Mouse (Mus musculus) stomach, postnatal 0 days (tissue): ENCODE measurements at regions not wholly inside any gene's neighbourhood (a gene's known extent, or its start where the extent isn't known, plus 50 kb on each side); places are given as distances from the start of the nearest gene placed in this dataset.

Experiments used
- ATAC-seq: fragments of 200-750 bp; cut with Nextera tagmentation; 2 replicates; pipeline ENCODE4 v1.8.0; 2017; ENCODE audit not compliant: low FRiP score, low TSS enrichment
- DNase-seq: peaks from one replicate; pipeline ENCODE4 v3.0.0-alpha.2; 2016; ENCODE audit warnings: low spot score
- H3K27ac ChIP-seq: fragments of 300-500 bp; sonication (generic); replicated peaks from 2 replicates; pipeline ENCODE4 v1.5.1; 2014; ENCODE audit warnings: mild to moderate bottlenecking, control low read depth
- H3K27me3 ChIP-seq: fragments of 300-500 bp; sonication (generic); 2 replicates; pipeline ENCODE4 v1.6.1; 2014; ENCODE audit warnings: low read length; ENCODE audit not compliant: control insufficient read depth, insufficient read depth
- H3K36me3 ChIP-seq: fragments of 300-500 bp; sonication (generic); 2 replicates; pipeline ENCODE4 v1.6.1; 2014; ENCODE audit warnings: low read length, mixed read lengths; ENCODE audit not compliant: control insufficient read depth, insufficient read depth
- H3K4me1 ChIP-seq: fragments of 300-500 bp; sonication (generic); replicated peaks from 2 replicates; pipeline ENCODE4 v1.6.1; 2014; ENCODE audit warnings: antibody characterized with exemption; ENCODE audit not compliant: control insufficient read depth, insufficient read depth
- H3K4me2 ChIP-seq: fragments of 300-500 bp; sonication (generic); replicated peaks from 2 replicates; pipeline ENCODE4 v1.6.1; 2014; ENCODE audit warnings: low read depth, mild to moderate bottlenecking, control low read depth, moderate library complexity
- H3K4me3 ChIP-seq: fragments of 300-500 bp; sonication (generic); 2 replicates; pipeline ENCODE4 v1.5.1; 2014; ENCODE audit warnings: low read depth, low read length, control low read depth
- H3K9ac ChIP-seq: fragments of 300-500 bp; sonication (generic); 2 replicates; pipeline ENCODE4 v1.6.1; 2014; ENCODE audit warnings: mild to moderate bottlenecking, low read length, control low read depth, mixed read lengths
- H3K9me3 ChIP-seq: fragments of 300-500 bp; sonication (generic); 2 replicates; pipeline ENCODE4 v1.6.1; 2016; ENCODE audit warnings: low read length; ENCODE audit not compliant: control insufficient read depth
- CTCF ChIP-seq: IDR thresholded peaks from 2 replicates; pipeline ENCODE4 v1.5.1; 2016; ENCODE audit warnings: antibody characterized with exemption, low read depth, mild to moderate bottlenecking, moderate library complexity
- EP300 ChIP-seq: optimal IDR thresholded peaks from 2 replicates; pipeline ENCODE3; 2016; ENCODE audit warnings: antibody characterized with exemption
- WGBS: fragments of 180-500 bp; shearing (Covaris S2); extraction: QIAGEN DNeasy Blood & Tissue Kit; methylation state at CpG from one replicate; pipeline ENCODE4 v1.1.7; 2014; 5-methylcytosine and 5-hydroxymethylcytosine counted together

DNA sequence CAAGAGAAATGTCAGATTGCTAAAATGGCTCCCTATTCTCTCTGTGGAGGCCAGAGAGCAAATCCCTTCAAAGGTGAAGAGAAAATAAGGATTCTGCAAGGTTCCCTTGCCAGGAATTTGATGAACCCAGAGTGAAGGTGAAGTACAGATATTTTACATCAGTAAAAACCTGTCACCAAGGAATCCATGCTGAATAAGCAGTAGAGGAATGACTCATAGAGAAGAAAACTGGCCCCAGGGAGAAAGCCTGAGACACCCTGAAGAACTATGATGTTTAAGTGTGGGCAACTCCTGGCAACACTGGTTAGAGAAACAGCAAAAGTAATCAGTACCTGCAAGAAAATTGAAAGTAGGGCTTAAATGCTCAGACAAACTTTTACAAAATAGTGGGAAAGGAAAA, 1292.1 kb upstream of the Lrrc6 start:
- Histone ChIP-seq H3K4me2 (no peak overlapping the region), H3K4me1 (no peaks in the 10 kb centered on the region), H3K9me3 (no peaks in the 10 kb centered on the region), H3K27me3 (no peaks in the 10 kb centered on the region), H3K4me3 (no peak overlapping the region), H3K27ac (no peak overlapping the region), H3K36me3 (no peaks in the 10 kb centered on the region), H3K9ac (no peak overlapping the region)
- TF ChIP-seq EP300 (no peak), CTCF (no peak)
- no peak for DNase-seq
- ATAC-seq: no peak

- Histone ChIP-seq H3K27ac (no peak overlapping the region), H3K9ac (no peak overlapping the region), H3K9me3 (no peaks in the 10 kb centered on the region), H3K4me2 (no peak overlapping the region), H3K36me3 (no peaks in the 10 kb centered on the region), H3K4me1 (no peaks in the 10 kb centered on the region), H3K27me3 (no peaks in the 10 kb centered on the region), H3K4me3 (no peak overlapping the region)
- TF ChIP-seq CTCF: no peak
- DNase-seq (no peak), ATAC-seq (no peak)
Measured at GRCm38 (mm10) chr15:67788587-67788986, 1287.9 kb upstream of the Lrrc6 start.

- no peaks in the 10 kb centered on the region for H3K9me3 ChIP-seq
- H3K27me3 ChIP-seq: no peaks in the 10 kb centered on the region
- no peak overlapping the region for H3K4me2 ChIP-seq
- H3K4me3 ChIP-seq: no peak overlapping the region
- no peaks in the 10 kb centered on the region for H3K4me1 ChIP-seq
- H3K27ac ChIP-seq: no peak overlapping the region
- no peak for ATAC-seq
- WGBS: 30% methylated on average over 2 of the region's 2 CpGs
- no peak overlapping the region for H3K9ac ChIP-seq
- H3K36me3 ChIP-seq: no peaks in the 10 kb centered on the region
- TF ChIP-seq CTCF (no peak), EP300 (no peak)
- no peak for DNase-seq
Measured at GRCm38 (mm10) chr15:67785583-67785982, 1284.9 kb upstream of the Lrrc6 start.

- Histone ChIP-seq H3K36me3 (no peaks in the 10 kb centered on the region), H3K4me2 (no peak overlapping the region), H3K4me3 (no peak overlapping the region), H3K27ac (no peak overlapping the region), H3K4me1 (no peaks in the 10 kb centered on the region), H3K27me3 (no peaks in the 10 kb centered on the region), H3K9me3 (no peaks in the 10 kb centered on the region), H3K9ac (no peak overlapping the region)
- ATAC-seq (no peak), DNase-seq (no peak)
- TF ChIP-seq EP300: no peak
- TF ChIP-seq CTCF: no peak
- WGBS: 70% methylated on average over 1 of the region's 1 CpGs
Measured at GRCm38 (mm10) chr15:67783754-67784153, 1283.0 kb upstream of the Lrrc6 start.

DNA sequence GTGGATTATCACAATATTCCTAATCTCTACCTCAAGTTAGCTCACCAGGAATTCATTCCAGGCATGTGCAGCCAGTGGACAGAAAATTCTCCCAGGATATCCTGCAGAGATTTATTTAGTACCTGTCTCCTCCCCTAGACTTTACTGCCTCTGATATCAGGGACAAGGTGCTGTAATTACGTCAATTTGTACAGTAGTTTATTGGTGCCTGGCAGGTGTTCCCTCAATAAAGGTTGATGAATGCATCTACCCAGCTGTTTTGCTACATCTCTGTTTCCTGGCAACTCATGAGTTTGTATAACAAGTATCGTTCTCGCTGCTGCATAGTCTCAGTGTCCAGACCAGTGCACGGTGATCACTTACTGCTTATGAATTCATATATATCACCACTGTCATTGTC, 1281.8 kb upstream of the Lrrc6 start:
- H3K4me2 ChIP-seq: no peak overlapping the region
- no peaks in the 10 kb centered on the region for H3K9me3 ChIP-seq
- H3K9ac ChIP-seq: no peak overlapping the region
- no peaks in the 10 kb centered on the region for H3K36me3 ChIP-seq
- WGBS: 71% methylated on average over 4 of the region's 4 CpGs
- no peaks in the 10 kb centered on the region for H3K27me3 ChIP-seq
- H3K4me1 ChIP-seq: no peaks in the 10 kb centered on the region
- H3K4me3 ChIP-seq: no peak overlapping the region
- TF ChIP-seq EP300 (no peak), CTCF (no peak)
- no peak overlapping the region for H3K27ac ChIP-seq
- DNase-seq (no peak), ATAC-seq (no peak)

DNA sequence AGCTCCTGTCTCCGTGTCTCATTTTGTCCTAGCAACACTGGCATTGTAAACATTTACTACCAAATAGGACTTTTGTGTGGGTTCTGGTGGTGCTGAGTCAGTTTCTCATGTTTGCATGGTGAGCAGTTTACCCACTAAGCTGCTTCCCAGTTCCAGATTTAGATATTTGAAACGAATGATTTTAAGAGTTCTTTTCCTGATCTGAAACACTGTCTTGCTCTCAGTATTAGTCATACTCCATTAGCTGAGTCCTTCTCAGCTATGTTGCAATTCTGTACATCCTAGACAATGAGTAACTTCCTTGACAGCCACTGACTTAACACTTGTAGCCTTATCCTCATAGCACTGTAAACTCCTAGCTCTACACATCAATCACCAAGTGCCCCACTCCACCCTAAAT, 1280.1 kb upstream of the Lrrc6 start:
- H3K4me3 ChIP-seq: no peak overlapping the region
- no peaks in the 10 kb centered on the region for H3K27me3 ChIP-seq
- no peak for DNase-seq
- no peak overlapping the region for H3K27ac ChIP-seq
- H3K4me2 ChIP-seq: no peak overlapping the region
- no peaks in the 10 kb centered on the region for H3K9me3 ChIP-seq
- no peak for ATAC-seq
- no peak overlapping the region for H3K9ac ChIP-seq
- no peaks in the 10 kb centered on the region for H3K36me3 ChIP-seq
- no peaks in the 10 kb centered on the region for H3K4me1 ChIP-seq
- WGBS: 52% methylated on average over 2 of the region's 2 CpGs
- TF ChIP-seq CTCF: no peak
- no peak for TF ChIP-seq EP300
